Mouse (Mus musculus) liver, embryonic 14 days (tissue): ENCODE measurements around the gene Nyap1. TPM values are rescaled to one million over a fixed set of nuclear protein-coding genes. Genes with fewer than 3 reads are reported as not detected.

ENCODE experiments used
- polyA plus RNA-seq: library from polyadenylated mRNA; depleted of rRNA; stranded (reverse); fragments of >200 nt; gene quantifications from 2 replicates; pipeline ENCODE4 v1.2.3, GENCODE M21; 2012; rRNA removed

Nyap1 gene
- 0.68 and 0.90 TPM in 2 replicates for polyA plus RNA-seq

GRCm38 (mm10) chr5:137741023-137741931 lies at the start of gene Nyap1:
Nyap1 (minus strand) TSS chr5:137741607.

GRCm38 (mm10) chr5:137787151-137787928 lies 45.9 kb upstream of the Nyap1 start, which contains the start of the genes Mepce and Zcwpw1:
Mepce (minus strand) TSS chr5:137787655.
Zcwpw1 (plus strand) TSS chr5:137787798.

GRCm38 (mm10) chr5:137778635-137779034 lies 37.2 kb upstream of the Nyap1 start, which contains the start of gene Ppp1r35:
Ppp1r35 (plus strand) TSS chr5:137778849.

GRCm38 (mm10) chr5:137745214-137746171 lies 4.1 kb upstream of the Nyap1 start, which contains the start of gene Tsc22d4:
Tsc22d4 (plus strand) TSS chr5:137745730.

GRCm38 (mm10) chr5:137684294-137685123 lies 56.9 kb downstream of the Nyap1 start, which contains the start of gene Agfg2:
Agfg2 (minus strand) TSS chr5:137684726.

Other genes starting within 250 kb of the Nyap1 start
- 20.0 and 23.2 TPM in 2 replicates for gene Pop7, start 239.1 kb downstream of the Nyap1 start, polyA plus RNA-seq
- 5.6 and 5.7 TPM in 2 replicates for gene Gigyf1, start 223.1 kb downstream of the Nyap1 start, polyA plus RNA-seq
- gene Epo, start 208.4 kb downstream of the Nyap1 start, polyA plus RNA-seq: 0.26 and 0.44 TPM in 2 replicates
- gene Gnb2, start 208.1 kb downstream of the Nyap1 start, polyA plus RNA-seq: 173 and 208 TPM in 2 replicates
- 0.03 TPM in 1 of 2 replicates, not detected in the other for gene Actl6b, start 188.1 kb downstream of the Nyap1 start, polyA plus RNA-seq
- 35.1 and 42.1 TPM in 2 replicates for gene Tfr2, start 171.8 kb downstream of the Nyap1 start, polyA plus RNA-seq
- gene Mospd3, start 140.5 kb downstream of the Nyap1 start, polyA plus RNA-seq: 26.8 and 31.0 TPM in 2 replicates
- 10.6 and 11.9 TPM in 2 replicates for gene Pcolce, start 127.8 kb downstream of the Nyap1 start, polyA plus RNA-seq
- gene Fbxo24, start 112.6 kb downstream of the Nyap1 start, polyA plus RNA-seq: 0.01 and 0.02 TPM in 2 replicates
- 10.5 and 14.1 TPM in 2 replicates for gene Lrch4, start 112.5 kb downstream of the Nyap1 start, polyA plus RNA-seq
- gene Gm20605, start 112.4 kb downstream of the Nyap1 start, polyA plus RNA-seq: 5.4 and 5.8 TPM in 2 replicates
- gene Sap25, start 100.3 kb downstream of the Nyap1 start, polyA plus RNA-seq: 12.0 and 14.2 TPM in 2 replicates
- gene Irs3, start 95.9 kb downstream of the Nyap1 start, polyA plus RNA-seq: 0.01 TPM in 1 of 2 replicates, not detected in the other
- 18.0 and 21.6 TPM in 2 replicates for gene Agfg2, start 56.9 kb downstream of the Nyap1 start, polyA plus RNA-seq
- 17.5 and 22.9 TPM in 2 replicates for gene Tsc22d4, start 4.1 kb upstream of the Nyap1 start, polyA plus RNA-seq
- 19.0 and 23.1 TPM in 2 replicates for gene Ppp1r35, start 37.2 kb upstream of the Nyap1 start, polyA plus RNA-seq
- gene Mepce, start 46.0 kb upstream of the Nyap1 start, polyA plus RNA-seq: 12.9 and 13.7 TPM in 2 replicates
- gene Zcwpw1, start 46.2 kb upstream of the Nyap1 start, polyA plus RNA-seq: 3.0 and 3.4 TPM in 2 replicates
- 1.1 and 1.7 TPM in 2 replicates for gene Pilra, start 94.7 kb upstream of the Nyap1 start, polyA plus RNA-seq
- gene Pilrb1, start 116.5 kb upstream of the Nyap1 start, polyA plus RNA-seq: 2.3 and 3.3 TPM in 2 replicates
- gene Pilrb2, start 130.2 kb upstream of the Nyap1 start, polyA plus RNA-seq: 1.2 and 2.3 TPM in 2 replicates
- gene Cyp3a13, start 180.0 kb upstream of the Nyap1 start, polyA plus RNA-seq: 0.98 and 1.0 TPM in 2 replicates
- gene Gjc3, start 221.5 kb upstream of the Nyap1 start, polyA plus RNA-seq: 0.01 TPM in 2 replicates
- 2.0 and 2.4 TPM in 2 replicates for gene Azgp1, start 239.9 kb upstream of the Nyap1 start, polyA plus RNA-seq